Mouse (Mus musculus): ENCODE results near the gene Dolpp1. TPM values are rescaled to one million over a fixed set of nuclear protein-coding genes. Genes with fewer than 3 reads are reported as not detected.

Gene Dolpp1
- polyA plus RNA-seq, 1 experiment from 2014 or later: 33.1 TPM

Small RNA genes lying within 50 kb of the gene (microRNA-seq; reads per million reads assigned to microRNA genes)
- not detected for gene Gm47292

Other genes with a start within 250 kb of the Dolpp1 start
- gene Endog, start 220.8 kb upstream of the Dolpp1 start, polyA plus RNA-seq (2015; fragmentation: Nextera tagmentation; extraction: Ambion mirVana): 17.2 and 19.2 TPM in 2 replicates
- 87.8 and 96.7 TPM in 2 replicates for gene Spout1, start 213.8 kb upstream of the Dolpp1 start, polyA plus RNA-seq (2015; fragmentation: Nextera tagmentation; extraction: Ambion mirVana)
- 7.8 and 8.1 TPM in 2 replicates for gene Kyat1, start 186.4 kb upstream of the Dolpp1 start, polyA plus RNA-seq (2015; fragmentation: Nextera tagmentation; extraction: Ambion mirVana)
- 49.1 and 51.6 TPM in 2 replicates for gene Lrrc8a, start 154.5 kb upstream of the Dolpp1 start, polyA plus RNA-seq (2015; fragmentation: Nextera tagmentation; extraction: Ambion mirVana)
- 0.22 TPM in 1 of 2 replicates, not detected in the other for gene Gm28035, start 151.7 kb upstream of the Dolpp1 start, polyA plus RNA-seq (2015; fragmentation: Nextera tagmentation; extraction: Ambion mirVana)
- gene Phyhd1, start 126.1 kb upstream of the Dolpp1 start, polyA plus RNA-seq (2015; fragmentation: Nextera tagmentation; extraction: Ambion mirVana): 4.1 and 4.5 TPM in 2 replicates
- not detected in 2 replicates for gene Gm28038, start 111.2 kb upstream of the Dolpp1 start, polyA plus RNA-seq (2015; fragmentation: Nextera tagmentation; extraction: Ambion mirVana)
- 30.8 and 32.0 TPM in 2 replicates for gene Dolk, start 105.9 kb upstream of the Dolpp1 start, polyA plus RNA-seq (2015; fragmentation: Nextera tagmentation; extraction: Ambion mirVana)
- gene Nup188, start 105.9 kb upstream of the Dolpp1 start, polyA plus RNA-seq (2015; fragmentation: Nextera tagmentation; extraction: Ambion mirVana): 33.7 and 41.2 TPM in 2 replicates
- 82.7 and 85.0 TPM in 2 replicates for gene Sh3glb2, start 32.9 kb upstream of the Dolpp1 start, polyA plus RNA-seq (2015; fragmentation: Nextera tagmentation; extraction: Ambion mirVana)
- gene Miga2, start 28.0 kb upstream of the Dolpp1 start, polyA plus RNA-seq (2015; fragmentation: Nextera tagmentation; extraction: Ambion mirVana): 24.3 and 26.6 TPM in 2 replicates
- gene Crat, start 23.6 kb downstream of the Dolpp1 start, polyA plus RNA-seq (2015; fragmentation: Nextera tagmentation; extraction: Ambion mirVana): 28.0 and 31.1 TPM in 2 replicates
- 144 and 150 TPM in 2 replicates for gene Ptpa, start 23.8 kb downstream of the Dolpp1 start, polyA plus RNA-seq (2015; fragmentation: Nextera tagmentation; extraction: Ambion mirVana)
- gene Ier5l, start 82.0 kb downstream of the Dolpp1 start, polyA plus RNA-seq (2015; fragmentation: Nextera tagmentation; extraction: Ambion mirVana): 2.9 and 3.0 TPM in 2 replicates
- gene Cstad, start 202.8 kb downstream of the Dolpp1 start, polyA plus RNA-seq (2015; fragmentation: Nextera tagmentation; extraction: Ambion mirVana): 1.6 and 1.9 TPM in 2 replicates

Measured in limb, embryonic 13.5 days (tissue).